Mouse (Mus musculus) layer of hippocampus, adult 11-12 months (tissue): ENCODE measurements at regions not wholly inside any gene's neighbourhood (a gene's known extent, or its start where the extent isn't known, plus 50 kb on each side); places are given as distances from the start of the nearest gene placed in this dataset.

Experiments
- DNase-seq: peaks from one replicate; pipeline ENCODE4 v3.0.0; 2022; ENCODE audit warnings: low spot score

DNA sequence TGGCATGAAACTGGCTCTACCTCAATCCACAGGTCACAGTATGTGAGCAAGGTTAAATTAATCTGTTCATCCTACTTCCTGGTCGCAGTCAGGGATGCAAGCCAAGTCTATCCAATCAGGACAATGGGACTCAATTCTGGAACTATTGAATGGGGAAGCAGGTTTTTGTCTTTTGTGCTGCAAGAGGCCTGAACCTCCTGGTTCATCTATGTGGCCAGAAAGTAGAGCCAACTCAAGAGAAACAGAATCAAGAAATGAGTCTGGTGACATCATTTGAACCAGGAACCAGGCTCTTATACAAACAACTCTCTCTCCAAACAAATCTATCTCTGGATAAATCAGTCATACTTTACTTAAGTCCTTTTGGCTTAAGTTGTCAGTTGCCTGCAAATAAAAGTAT lies 294.7 kb upstream of the Usp25 start:
- no peak for DNase-seq

DNA sequence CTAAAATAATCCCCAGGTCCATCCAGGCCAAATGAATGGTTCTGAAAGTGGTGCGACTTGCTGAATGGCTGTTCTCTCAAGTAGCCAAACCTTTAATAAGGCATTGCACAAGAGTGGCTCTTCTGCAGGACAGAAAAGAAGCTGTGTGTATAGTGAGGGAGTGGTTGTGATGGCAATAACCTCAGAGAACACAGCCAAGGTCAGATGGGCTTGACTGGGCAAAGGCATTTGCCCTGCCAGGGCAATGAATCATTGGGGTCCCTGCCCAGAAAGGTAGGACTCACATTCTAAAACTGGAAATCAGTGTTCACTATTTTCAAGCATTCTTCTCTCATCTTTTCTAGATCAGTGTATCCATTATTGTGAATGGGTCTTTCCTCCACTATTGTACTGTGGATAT lies 295.4 kb upstream of the Usp25 start:
- DNase-seq: no peak

DNA sequence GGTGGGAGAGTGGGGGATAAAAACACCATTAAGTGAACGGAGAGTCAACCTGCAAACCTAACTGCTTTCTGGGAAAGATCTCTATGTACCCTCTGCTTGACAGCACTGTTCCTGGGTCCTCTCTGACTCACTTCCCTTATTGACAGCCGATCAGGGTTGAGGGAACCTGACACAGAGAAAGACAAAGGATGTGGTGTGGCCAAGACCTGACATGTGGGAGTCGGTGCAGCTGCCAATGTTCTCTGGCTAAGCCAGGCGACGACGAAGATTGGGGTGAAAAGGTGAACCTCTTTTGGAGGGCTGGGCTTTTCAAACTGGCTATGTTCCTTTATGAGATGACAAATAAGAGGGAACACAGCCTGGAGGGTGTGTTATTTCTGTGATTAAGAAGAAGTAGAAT lies 318.6 kb upstream of the Usp25 start:
- DNase-seq: no peak

DNA sequence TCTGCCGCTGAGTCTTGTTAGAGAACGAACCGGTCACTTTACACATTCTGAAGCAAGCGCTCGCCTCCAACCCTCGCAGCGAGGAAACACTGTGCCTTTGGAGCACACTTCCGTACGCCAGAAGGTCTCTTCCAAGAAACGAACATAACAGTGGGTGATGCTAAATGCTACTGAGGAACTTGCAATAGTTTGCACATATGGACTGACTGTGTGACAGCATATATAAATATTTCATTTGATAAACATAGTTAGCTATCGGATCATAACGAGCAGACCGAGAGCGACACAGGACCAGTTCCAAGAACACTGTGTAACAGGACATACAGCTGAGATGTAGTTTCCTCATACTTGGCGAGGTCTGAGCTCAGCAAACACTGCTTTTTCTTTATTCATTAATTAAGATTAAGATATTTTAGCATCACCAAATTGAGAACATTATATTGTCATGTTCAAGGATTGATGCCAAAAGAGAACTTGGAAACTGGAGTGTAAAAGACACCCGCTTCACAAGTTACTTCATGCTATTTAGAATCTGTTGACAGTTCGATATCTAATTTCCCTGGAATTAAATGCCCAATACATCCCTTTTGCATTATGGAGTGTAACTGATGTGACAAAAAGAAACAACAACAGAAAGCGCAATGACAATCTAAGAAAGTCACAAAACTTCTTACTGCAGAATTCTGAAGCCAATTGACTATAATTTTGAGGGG lies 314.3 kb upstream of the Nrip1 start:
- peak; percentile 11 for DNase-seq

DNA sequence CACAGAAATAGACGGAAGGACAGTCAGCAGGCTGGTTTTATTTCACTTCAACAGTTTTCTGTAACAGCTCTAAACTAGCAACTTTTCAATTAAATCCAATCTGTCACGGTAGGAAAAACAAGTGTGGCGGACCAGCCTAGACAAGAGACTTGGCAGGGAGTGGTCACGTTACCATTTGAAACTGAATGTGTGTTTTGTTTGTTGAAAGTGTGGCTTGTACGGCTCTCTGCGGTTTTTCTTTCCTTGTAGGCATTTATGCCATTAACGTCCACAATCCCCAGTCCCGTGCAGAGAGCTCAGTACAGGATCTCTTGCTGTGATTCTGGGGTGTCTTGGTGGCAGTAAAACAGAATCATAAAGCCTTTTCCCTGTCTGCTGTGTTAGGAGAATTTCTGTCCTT lies 311.9 kb upstream of the Nrip1 start:
- no peak for DNase-seq

DNA sequence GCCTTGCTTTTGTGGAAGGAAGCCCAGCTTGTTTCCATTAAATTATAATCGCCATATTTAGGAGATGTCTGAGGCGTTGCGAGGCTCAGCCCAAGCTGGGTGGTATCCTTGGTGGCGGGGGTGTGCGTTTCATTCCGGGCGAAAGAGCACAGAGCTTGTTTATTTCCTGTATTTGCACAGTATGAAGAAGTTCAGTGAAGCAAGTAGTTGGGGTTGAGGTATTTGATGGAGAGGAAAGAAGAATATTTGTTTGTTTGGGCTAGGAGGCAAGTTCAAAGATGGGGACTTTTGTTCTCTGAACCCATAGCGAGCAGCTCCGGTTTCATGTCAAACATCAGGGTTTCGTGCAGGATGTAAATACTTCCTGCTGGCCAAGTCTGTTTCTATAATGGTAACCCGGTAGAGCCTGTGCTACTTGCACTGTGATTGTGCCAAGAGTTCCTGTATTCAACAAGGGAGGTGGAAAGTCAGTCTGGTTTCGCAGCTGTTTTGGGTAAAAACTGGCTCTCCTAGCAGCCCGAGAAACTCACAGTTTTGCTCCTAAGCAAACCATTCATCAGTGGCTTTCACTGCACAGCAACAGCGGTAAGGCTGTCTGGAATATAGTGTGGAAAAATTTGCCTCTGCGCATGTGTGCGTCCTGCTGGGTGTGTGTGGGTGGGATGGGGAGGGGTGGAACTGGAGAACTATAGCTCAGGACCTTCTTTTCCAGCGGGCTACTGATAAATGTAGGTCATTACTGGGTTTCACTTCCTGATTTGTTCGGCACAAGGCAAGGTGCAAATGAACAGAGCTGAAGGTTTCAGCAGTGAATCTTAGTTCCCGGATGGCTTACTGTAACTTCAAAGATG lies 306.7 kb upstream of the Nrip1 start:
- peak; percentile 24 for DNase-seq

DNA sequence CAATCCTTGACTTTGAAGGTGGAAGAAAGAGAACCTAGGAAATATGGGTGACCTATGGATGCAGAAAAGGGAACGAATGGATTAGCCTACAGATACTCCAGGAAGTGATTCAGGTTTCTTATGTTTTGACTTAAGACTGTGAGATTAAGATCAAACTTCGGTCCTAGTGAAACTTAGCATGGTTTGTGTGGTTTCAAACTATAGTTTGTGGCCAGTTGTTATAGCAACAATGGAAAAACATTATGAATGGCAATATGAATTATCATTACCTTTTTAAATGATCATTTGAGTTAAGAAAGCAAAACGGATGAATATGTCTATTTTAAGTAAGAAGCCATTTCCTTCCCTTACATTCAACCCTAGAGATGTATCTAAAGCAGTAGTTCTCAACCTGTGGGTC lies 305.3 kb upstream of the Nrip1 start:
- no peak for DNase-seq

DNA sequence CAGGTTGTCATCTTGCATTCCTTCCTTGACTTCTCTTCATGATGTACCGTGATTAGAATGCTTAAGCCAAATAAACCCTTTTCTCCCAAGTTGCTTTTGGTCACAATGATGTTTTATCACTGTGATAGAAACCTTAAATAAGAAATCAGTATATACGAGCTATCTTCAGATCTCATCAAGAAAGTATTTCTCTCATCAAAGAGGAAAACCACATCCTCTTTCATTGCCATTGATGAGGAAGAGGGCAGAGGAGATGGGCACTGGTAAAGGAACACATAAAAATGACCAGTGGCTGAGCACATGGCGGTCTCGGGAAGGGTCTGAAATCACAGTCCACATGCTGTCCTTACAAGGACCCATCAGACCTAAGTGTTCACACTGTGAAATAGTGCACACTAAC lies 296.2 kb upstream of the Nrip1 start:
- no peak for DNase-seq

DNA sequence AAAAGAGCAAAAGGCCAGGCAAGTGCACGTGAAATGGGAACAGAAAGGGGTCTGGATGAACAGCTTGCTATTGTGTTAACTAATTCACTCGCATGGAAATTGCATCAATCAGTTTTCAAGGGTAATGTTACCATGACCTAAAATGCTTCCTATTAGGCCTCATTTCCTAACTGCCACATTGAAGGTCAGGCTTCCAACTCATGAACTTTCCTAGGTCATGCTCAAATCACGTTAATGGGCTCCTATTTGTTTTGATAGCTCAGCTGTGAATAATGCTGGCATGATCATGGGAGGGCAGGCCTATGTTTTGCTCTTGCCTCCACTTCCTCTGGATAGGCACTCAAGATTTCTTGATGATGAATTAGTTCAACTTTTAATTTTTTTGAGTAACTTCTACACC lies 293.4 kb upstream of the Nrip1 start:
- DNase-seq: no peak

DNA sequence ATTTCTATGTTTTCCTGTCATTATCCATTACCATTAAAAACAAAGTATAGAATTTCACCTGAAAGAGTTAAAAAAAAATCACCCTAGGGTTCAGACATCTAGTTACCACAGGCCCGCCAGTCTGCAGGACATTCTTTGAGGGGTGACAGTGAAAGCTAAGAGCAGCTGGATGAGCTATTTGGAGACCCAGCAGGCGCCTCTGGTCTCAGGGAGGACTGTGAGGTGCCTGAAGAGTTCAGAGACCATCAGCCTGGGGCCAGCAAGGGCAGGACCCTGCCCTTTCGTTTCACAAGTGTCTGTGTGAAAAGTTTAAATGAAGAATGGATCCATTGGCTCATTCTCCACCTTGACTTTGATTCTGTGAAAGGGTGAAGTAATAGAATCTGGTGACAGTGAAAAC lies 281.5 kb upstream of the Nrip1 start:
- DNase-seq: no peak

DNA sequence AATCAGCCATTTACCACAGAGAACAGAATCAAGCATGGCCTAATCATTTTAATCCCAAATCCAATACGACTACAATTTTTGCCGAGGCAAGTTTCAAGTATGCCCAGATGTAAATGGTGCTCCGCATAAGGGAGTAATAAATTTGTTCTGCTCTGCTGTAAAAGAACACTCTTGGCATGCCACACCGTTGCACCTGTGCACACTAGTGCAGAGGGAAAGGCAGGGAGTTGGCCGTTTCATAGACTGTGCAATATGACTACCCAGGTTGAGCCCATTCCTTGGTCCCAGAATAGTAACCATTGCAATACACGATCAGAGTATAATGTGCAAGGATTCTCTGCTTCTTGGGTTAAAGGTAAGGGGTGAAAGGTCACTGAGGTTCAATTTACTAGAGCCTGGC lies 270.7 kb upstream of the Nrip1 start:
- DNase-seq: no peak

DNA sequence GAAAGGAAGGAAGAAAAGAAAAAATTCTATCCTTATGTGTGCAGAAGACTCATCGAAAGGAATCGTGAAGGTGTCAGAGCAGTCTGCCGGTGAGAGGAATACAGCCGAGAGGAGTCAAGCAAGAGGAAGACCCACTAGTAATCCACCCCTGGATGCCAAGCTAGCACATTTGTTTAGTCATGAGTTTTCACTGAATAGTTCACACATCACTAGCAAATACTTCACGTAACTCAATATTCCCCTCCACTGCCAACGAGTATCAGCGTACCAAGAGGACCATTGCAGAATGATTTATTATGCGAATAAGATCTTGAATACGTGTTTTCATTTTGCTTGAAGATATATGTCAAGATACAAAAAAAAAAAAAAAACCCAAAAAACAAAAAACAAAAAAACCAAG lies 270.2 kb upstream of the Nrip1 start:
- DNase-seq: no peak

DNA sequence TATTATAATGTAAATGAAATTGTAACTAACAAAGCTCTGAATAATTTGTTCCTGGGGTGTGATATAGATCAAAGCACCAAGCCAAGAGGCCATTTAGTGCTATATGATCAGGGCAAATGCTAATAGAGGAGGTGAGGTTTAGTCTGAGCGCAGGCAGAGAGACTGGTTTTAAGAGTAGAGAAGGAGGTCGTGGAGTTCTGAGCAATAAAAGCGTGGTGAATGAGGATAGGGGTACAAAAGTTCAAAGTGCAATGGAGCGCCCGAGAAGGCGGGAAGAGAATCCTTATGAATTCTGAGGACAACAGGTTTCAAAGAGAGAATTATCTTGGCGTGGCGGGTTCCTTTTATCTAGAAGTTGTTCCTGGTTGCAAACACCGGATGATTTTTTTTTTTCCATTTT lies 261.5 kb upstream of the Nrip1 start:
- DNase-seq: no peak

DNA sequence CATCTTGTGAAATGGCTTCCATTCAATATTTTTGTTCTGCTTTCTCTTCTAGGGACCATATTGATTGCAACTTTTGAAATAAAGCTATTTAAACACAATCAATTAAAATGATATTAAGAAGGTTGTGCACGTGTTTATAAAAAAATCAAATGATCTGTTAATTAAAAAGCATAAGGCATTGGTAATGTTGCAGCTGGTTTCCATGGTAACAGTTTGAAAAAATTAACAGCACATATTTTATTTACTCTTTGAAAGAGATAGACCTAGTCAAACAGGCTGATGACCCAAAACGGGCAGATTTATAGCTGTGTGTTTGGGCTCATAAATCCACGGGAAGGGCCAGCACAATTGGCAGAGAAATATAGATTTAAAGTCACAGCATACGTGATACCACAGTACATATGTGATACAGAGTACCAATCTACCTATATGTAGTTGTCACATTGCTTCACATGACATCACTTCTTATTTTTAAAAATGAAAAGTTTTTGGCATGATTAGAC lies 260.6 kb upstream of the Nrip1 start:
- no peak for DNase-seq

DNA sequence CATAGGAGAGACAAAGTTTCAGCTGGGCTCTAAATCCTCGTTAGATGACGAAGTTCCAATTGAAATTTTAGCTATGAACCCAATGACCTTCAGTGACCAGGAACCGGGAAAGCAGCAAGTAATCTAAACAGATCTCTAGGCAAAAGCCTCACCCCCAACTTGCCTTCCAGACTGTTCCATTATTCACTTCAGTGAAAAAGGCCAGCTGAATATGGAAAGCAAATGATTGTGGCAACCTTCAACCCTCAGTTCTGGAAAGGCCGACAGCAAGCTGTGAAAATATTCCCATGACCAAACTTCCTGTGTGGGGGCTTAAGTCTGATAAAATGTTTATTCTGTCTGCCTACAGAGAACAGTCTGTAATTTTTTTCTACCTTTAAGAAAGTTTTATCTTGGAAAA lies 252.5 kb upstream of the Nrip1 start:
- DNase-seq: no peak

DNA sequence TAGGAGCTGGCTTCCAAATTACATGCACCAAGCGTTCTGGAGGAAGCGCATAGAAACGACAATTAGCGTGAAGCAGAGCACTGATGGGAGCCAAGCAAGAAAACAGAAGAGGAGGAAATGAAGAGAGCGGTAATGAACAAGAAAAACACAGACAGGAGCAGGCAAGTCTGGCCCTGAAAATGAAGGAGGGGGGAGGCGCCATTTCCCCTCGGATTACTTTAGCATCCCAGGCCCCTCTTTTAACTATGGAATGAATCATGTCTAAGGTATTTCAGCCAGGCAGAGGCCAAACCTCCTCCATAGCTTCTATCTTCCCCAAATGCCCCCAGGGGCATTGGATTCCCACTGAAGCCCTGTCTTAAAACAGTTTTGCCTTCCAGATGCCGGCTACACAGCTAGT lies 248.1 kb upstream of the Nrip1 start:
- no peak for DNase-seq

DNA sequence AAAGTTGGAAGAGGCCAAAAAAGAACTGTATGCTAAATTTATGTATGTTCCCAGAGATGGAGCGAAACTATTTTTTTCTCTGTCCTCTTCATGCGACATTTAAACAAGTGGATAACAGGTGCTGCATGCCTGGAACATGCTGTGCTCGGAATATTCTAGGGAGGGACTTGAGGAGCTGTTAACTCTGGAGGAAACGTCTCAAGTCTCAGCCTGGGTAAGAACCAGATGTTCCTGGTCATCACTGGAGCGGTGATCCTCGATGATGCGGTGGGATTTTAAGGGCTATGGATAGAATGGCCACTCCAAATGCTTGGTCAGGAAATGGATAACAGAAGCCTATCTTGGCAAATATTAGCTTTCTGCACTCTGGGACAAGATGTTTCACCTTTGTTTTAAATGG lies 244.7 kb upstream of the Nrip1 start:
- no peak for DNase-seq

DNA sequence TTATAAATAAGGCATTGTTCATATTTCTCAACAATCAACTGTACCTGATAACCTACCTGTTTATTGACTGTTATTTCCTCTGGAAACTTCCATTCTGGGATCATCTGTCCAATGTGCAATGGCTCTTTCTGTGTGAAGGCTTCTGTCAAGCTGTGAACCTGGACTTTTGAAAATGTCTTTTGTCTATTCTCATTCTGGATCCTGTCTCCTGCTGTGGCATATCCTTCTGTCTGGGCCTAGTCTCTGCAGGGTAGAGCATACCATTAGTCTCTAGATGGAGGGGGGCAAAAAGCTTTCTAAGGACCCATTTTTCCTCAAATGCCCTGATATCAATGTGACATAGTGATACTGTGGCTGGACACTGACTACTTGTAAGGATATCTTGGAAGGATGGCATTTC lies 237.4 kb upstream of the Nrip1 start:
- DNase-seq: no peak

DNA sequence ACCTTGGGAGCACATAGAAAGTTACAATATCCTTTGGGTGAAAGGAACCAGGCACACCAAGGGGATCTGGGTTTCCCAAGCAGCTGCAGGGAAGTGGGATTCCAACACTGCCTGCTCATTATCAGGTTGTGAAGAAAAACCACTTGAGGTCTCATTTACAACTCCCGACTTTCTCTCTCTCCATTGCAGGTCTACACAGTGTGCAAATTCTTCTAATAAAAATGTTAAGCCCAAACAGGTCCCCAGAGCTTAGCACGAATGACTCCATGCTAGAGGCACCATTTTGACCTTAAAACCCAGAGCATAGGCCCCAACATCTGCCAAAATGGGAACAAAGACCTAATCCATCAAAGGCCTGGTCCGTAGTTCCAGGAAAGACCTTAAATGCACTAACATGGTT lies 231.3 kb upstream of the Nrip1 start:
- no peak for DNase-seq

DNA sequence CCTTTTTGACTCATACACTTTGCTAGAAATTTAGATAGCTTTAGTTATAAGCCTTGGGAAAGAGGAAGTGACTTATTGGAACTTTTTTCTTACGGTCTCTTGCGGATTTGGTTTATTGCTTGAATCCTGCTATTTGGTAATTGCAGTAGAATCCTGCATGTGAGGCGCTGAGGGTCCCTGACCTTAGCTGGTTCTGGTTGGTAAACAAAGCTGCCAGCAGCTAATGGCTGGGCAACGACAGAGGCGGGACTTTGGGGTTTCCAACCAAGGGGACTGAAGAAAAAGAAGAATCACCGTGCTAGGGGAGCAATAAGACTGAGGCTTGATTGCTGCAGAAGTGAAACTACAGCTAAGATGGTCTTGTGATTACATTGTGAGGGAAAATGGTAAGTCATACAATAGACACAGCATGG lies 230.2 kb upstream of the Nrip1 start:
- no peak for DNase-seq

DNA sequence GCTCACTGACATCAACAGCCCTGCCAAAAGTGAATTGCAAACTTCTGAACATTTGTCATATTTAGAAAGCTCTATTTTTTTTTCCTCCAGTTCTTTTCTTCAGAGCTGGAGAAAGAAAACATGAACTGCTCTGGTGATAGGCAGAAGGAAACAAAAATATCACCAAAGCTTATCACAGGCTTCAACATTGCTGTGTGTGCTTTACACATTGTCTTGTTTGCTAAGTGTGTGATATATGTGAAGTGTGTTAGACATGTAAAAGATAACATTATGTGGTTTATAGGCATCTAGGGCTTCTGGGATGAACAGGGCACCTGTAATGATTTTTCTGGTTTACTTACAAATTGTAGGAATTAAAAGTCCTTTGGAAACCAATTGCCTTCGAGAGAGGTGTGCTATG lies 229.8 kb upstream of the Nrip1 start:
- no peak for DNase-seq

DNA sequence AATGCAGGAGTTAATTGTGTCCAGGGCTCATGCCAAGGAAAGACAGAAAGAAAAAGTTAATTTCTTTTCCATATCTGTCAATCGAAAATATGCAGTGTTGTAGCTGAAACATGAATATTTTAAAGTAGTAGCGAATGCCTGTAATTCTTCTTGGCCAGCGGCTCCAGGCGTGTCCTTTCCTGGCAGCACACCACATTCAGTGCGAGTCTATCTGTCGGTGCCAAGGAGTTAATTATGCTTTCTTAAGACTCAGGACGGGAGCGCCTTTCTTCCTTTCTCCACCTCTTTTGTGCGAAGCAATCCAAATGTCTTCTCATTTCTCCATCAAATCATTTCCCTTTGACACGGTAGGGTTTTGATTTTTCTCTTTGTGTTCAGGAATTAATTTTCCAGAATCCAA lies 226.5 kb upstream of the Nrip1 start:
- DNase-seq: no peak

DNA sequence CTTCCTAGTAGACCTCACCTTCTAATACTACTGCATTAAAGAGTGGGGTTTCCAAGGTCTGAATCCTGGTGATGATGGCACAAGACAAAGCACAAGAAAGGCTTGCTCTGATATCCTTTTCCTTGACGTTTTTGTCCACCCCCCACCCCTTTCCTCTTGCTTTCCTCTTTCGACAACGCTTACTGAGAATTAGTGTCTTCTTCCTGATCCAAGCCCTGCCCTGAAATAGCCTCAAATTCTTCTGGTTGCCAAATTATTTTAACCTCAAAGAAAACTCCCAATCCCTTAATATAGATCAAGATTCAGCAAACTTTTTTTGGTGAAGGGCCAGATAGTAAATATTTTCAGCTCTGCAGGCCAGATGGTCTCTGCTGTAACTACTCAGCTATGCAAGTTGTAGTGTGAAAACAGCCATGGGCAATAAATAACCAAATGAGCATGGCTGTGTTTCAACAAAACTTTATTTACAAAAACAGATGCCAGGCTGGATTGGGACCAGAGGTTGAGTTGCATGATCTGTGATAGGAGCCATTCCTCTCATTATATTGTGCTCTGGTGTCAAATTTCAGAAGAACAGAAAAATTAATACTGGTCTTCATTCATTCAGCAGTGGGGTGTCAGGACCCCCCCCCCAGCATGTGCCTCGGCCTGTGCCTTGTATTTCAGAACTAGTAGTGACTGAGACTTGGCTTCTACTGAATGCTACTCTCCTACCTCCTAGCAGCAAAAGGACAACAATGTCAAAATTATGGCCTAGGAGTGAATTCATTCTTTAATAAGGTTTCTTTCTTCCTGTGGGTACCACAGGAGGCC lies 218.5 kb upstream of the Nrip1 start:
- DNase-seq: no peak
